16 mouse cellular contexts compared by ENCODE assay signal in genomic region chr17:12755951-12756350, GRCm38 (mm10). TPM values are rescaled to one million over a fixed set of nuclear protein-coding genes. Genes with fewer than 3 reads are reported as not detected.
DNase-seq lines count a peak whose midpoint lies in the region; ATAC-seq and TF ChIP-seq lines count a peak whose summit lies in the region.
"Had no signal": no experiment of that assay in that cellular context is flagged by ENCODE, and none has a peak within 500 bp of the region (broad histone marks: within the 10 kb centered on the region; RNA-seq: fewer than 3 reads in every experiment).

No protein-coding gene starts in this region.

- no peak overlapping the region for H3K9ac ChIP-seq in heart, adult 2 months (ENCODE audit: low read depth, low read length)
- no peak overlapping the region for H3K9ac ChIP-seq in limb, embryonic 13.5 days
- H3K9ac ChIP-seq in heart, embryonic 16.5 days (ENCODE audit: low read length): peak overlapping the region; percentile 59; the same call in 1 of the 2 replicates
- no peak overlapping the region; the same call in 1 of the 2 replicates for H3K9ac ChIP-seq in stomach, embryonic 16.5 days (ENCODE audit: low read length)
- H3K9ac ChIP-seq: embryonic facial prominence, embryonic 12.5 days; hindbrain, embryonic 12.5 days; liver, embryonic 13.5 days; neural tube, embryonic 13.5 days had no signal

- no peak for ATAC-seq in limb, embryonic 13.5 days (ENCODE audit: low FRiP score, low read depth)
- no peak for ATAC-seq in heart, embryonic 16.5 days (replicated peaks; ENCODE audit: extremely low read depth, insufficient read depth, low FRiP score)
- no peak for ATAC-seq in stomach, embryonic 16.5 days (ENCODE audit: insufficient read depth, low FRiP score)

- H3K4me2 ChIP-seq in limb, embryonic 13.5 days (replicated peaks): no peak overlapping the region
- no peak overlapping the region for H3K4me2 ChIP-seq in heart, embryonic 16.5 days (ENCODE audit: low read depth, low read length)
- H3K4me2 ChIP-seq in stomach, embryonic 16.5 days (ENCODE audit: low read depth, low read length): no peak overlapping the region
- H3K4me2 ChIP-seq: embryonic facial prominence, embryonic 12.5 days; hindbrain, embryonic 12.5 days; liver, embryonic 13.5 days; neural tube, embryonic 13.5 days had no signal

- intact Hi-C loops in heart, adult 2 months (cut with DNase I): no loop called here
- intact Hi-C loops in heart, postnatal 36 days (cut with DNase I): no loop called here

- TF ChIP-seq CTCF in heart, adult 2 months (IDR thresholded peaks at IDR 0.05): no peak

- TF ChIP-seq EP300 in heart, adult 2 months (IDR thresholded peaks at IDR 0.05; ENCODE audit: insufficient read depth, low read depth, low read length): no peak

- H3K4me1 ChIP-seq in heart, adult 2 months (ENCODE audit: control insufficient read depth, insufficient read depth, low read length): peaks cover 64% of the 10 kb centered on the region
- peaks cover 95% of the 10 kb centered on the region for H3K4me1 ChIP-seq in limb, embryonic 13.5 days
- peaks cover 88% of the 10 kb centered on the region for H3K4me1 ChIP-seq in limb, embryonic 10.5 days
- peaks cover 100% of the 10 kb centered on the region for H3K4me1 ChIP-seq in heart, embryonic 16.5 days (ENCODE audit: control insufficient read depth, insufficient read depth, low read length)
- peaks cover 87% of the 10 kb centered on the region for H3K4me1 ChIP-seq in stomach, embryonic 16.5 days (ENCODE audit: control insufficient read depth, insufficient read depth, low read length)

- no peak overlapping the region for H3K4me3 ChIP-seq in heart, adult 2 months
- H3K4me3 ChIP-seq in limb, embryonic 13.5 days: no peak overlapping the region
- H3K4me3 ChIP-seq in limb, embryonic 10.5 days: no peak overlapping the region
- no peak overlapping the region for H3K4me3 ChIP-seq in heart, embryonic 16.5 days (ENCODE audit: low read length)
- no peak overlapping the region for H3K4me3 ChIP-seq in stomach, embryonic 16.5 days (replicated peaks; ENCODE audit: low read length)
- H3K4me3 ChIP-seq: embryonic facial prominence, embryonic 12.5 days; hindbrain, embryonic 12.5 days; liver, embryonic 13.5 days; neural tube, embryonic 13.5 days had no signal

- peaks cover 39% of the 10 kb centered on the region for H3K36me3 ChIP-seq in heart, adult 2 months (ENCODE audit: control insufficient read depth, insufficient read depth, low read length)
- peaks cover 30% of the 10 kb centered on the region for H3K36me3 ChIP-seq in limb, embryonic 13.5 days
- H3K36me3 ChIP-seq in limb, embryonic 10.5 days: peaks cover 59% of the 10 kb centered on the region
- H3K36me3 ChIP-seq in heart, embryonic 16.5 days (ENCODE audit: control insufficient read depth, insufficient read depth): peaks cover 10% of the 10 kb centered on the region
- H3K36me3 ChIP-seq in stomach, embryonic 16.5 days (ENCODE audit: control insufficient read depth, insufficient read depth, low read length): 0 out of 2 replicates have a peak, but pooled peaks cover 5% of the 10 kb centered on the region
- H3K36me3 ChIP-seq: hindbrain, embryonic 12.5 days; neural tube, embryonic 13.5 days had no signal

- H3K27me3 ChIP-seq in heart, adult 2 months (ENCODE audit: control insufficient read depth, insufficient read depth, low read length): no peaks in the 10 kb centered on the region
- no peaks in the 10 kb centered on the region for H3K27me3 ChIP-seq in limb, embryonic 13.5 days
- H3K27me3 ChIP-seq in limb, embryonic 10.5 days (ENCODE audit: low read depth, poor library complexity, severe bottlenecking): no peaks in the 10 kb centered on the region
- no peaks in the 10 kb centered on the region for H3K27me3 ChIP-seq in heart, embryonic 16.5 days (ENCODE audit: control insufficient read depth, insufficient read depth, low read length)
- H3K27me3 ChIP-seq in stomach, embryonic 16.5 days (ENCODE audit: control insufficient read depth, insufficient read depth, low read length): no peaks in the 10 kb centered on the region
- H3K27me3 ChIP-seq: embryonic facial prominence, embryonic 12.5 days; hindbrain, embryonic 12.5 days; liver, embryonic 13.5 days; neural tube, embryonic 13.5 days had no signal

- TF ChIP-seq POLR2A in heart, adult 2 months (IDR thresholded peaks at IDR 0.05; ENCODE audit: insufficient read depth, low read depth, low read length): no peak

- no peak for DNase-seq in heart, adult 2 months
- no peak for DNase-seq in heart, postnatal 36 days
- DNase-seq in limb, embryonic 10.5 days (ENCODE audit: low spot score): no peak
- no peak for DNase-seq in urinary bladder, adult 2 months (ENCODE audit: low spot score)
- DNase-seq: adrenal gland, postnatal 14 days; B cell, adult 2 months; cerebellum, adult 2 months; gastrocnemius, postnatal 14 days; liver, embryonic 13.5 days; right cerebral cortex, postnatal 25 days had no signal

- peak overlapping the region; percentile 10; the same call in 1 of the 2 replicates for H3K27ac ChIP-seq in heart, adult 2 months
- 0 out of 2 replicates have a peak overlapping the region, but pooled peaks have one; percentile 15 for H3K27ac ChIP-seq in limb, embryonic 13.5 days
- H3K27ac ChIP-seq in limb, embryonic 10.5 days: no peak overlapping the region
- H3K27ac ChIP-seq in heart, embryonic 16.5 days (ENCODE audit: low read length): peak overlapping the region; percentile 72
- peak overlapping the region; percentile 72; the same call in 1 of the 2 replicates for H3K27ac ChIP-seq in stomach, embryonic 16.5 days (ENCODE audit: low read length)
- H3K27ac ChIP-seq: embryonic facial prominence, embryonic 12.5 days; hindbrain, embryonic 12.5 days; liver, embryonic 13.5 days; neural tube, embryonic 13.5 days had no signal

- no peaks in the 10 kb centered on the region for H3K9me3 ChIP-seq in limb, embryonic 13.5 days
- no peaks in the 10 kb centered on the region for H3K9me3 ChIP-seq in limb, embryonic 10.5 days (replicated peaks)
- H3K9me3 ChIP-seq in heart, embryonic 16.5 days (replicated peaks; ENCODE audit: control insufficient read depth, low read length): no peaks in the 10 kb centered on the region
- no peaks in the 10 kb centered on the region for H3K9me3 ChIP-seq in stomach, embryonic 16.5 days (replicated peaks; ENCODE audit: control insufficient read depth, low read length)
- H3K9me3 ChIP-seq: embryonic facial prominence, embryonic 12.5 days; hindbrain, embryonic 12.5 days; liver, embryonic 13.5 days; neural tube, embryonic 13.5 days had no signal

- peaks cover 4% of the 10 kb centered on the region for H3K79me2 ChIP-seq in heart, adult 2 months (replicated peaks; ENCODE audit: control insufficient read depth, insufficient read depth, low read length)

- 51% methylated on average over 4 of the region's 4 CpGs for WGBS in heart, adult 2 months
- WGBS in limb, embryonic 13.5 days: 54% methylated on average over 4 of the region's 4 CpGs
- WGBS in limb, embryonic 10.5 days: 66% methylated on average over 4 of the region's 4 CpGs
- 43% methylated on average over 4 of the region's 4 CpGs for WGBS in heart, embryonic 16.5 days
- 42% methylated on average over 4 of the region's 4 CpGs for WGBS in stomach, embryonic 16.5 days

RNA-seq across cellular contexts. Expression of gene Igf2r, which starts 13.5 kb away (rescaled TPM):
- total RNA-seq in heart, adult 2 months (2021): 100 to 1,000 TPM in 1 of 2 experiments, 10 to 100 TPM in 1; 98.9 to 116 TPM
- polyA plus RNA-seq in heart, adult 2 months (2012; rRNA removed): 34.0 and 53.7 TPM in 2 replicates
- 100 to 1,000 TPM; 109 to 113 TPM for total RNA-seq in heart, postnatal 36 days (2021)
- polyA plus RNA-seq in limb, embryonic 13.5 days (2015; fragmentation: Nextera tagmentation; extraction: Ambion mirVana): 48.7 and 51.5 TPM in 2 replicates
- polyA plus RNA-seq in limb, embryonic 10.5 days (2016; fragmentation: Nextera tagmentation; extraction: Ambion mirVana): 30.3 and 35.6 TPM in 2 replicates
- polyA plus RNA-seq in heart, embryonic 16.5 days (2015; fragmentation: Nextera tagmentation; extraction: Ambion mirVana): 98.0 and 133 TPM in 2 replicates
- 38.6 and 39.3 TPM in 2 replicates for polyA plus RNA-seq in stomach, embryonic 16.5 days (2015; fragmentation: Nextera tagmentation; extraction: Ambion mirVana)
- polyA plus RNA-seq in urinary bladder, adult 2 months (2012; rRNA removed): 35.4 and 51.7 TPM in 2 replicates
